Mouse (Mus musculus): Measurements from ENCODE around the gene Smc5. TPM values are rescaled to one million over a fixed set of nuclear protein-coding genes. Genes with fewer than 3 reads are reported as not detected.

The Smc5 gene
- polyA plus RNA-seq, 1 experiment, result 25.2 TPM

DNA sequence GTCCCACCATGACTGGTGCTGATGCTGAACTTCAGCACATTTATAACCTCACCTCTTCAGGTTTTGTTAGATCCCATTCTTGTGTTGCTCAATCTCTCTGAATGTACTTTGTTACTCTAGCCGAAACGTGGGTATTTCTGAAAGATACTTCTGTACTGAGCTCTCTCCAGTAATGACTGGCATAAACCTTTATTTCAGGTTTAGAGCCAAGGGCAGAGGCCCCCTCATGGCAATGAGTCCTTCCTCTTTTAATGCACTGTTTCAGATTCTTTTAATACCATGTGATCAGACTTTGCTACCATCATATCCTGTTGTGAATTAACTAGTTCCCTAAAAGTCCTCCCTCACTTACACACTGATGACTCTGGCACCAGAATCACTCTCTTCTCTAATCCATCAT is 27.2 kb downstream of the Smc5 start:
- Histone ChIP-seq H3K27me3 (ENCODE audit: control insufficient read depth, insufficient read depth, low read length) (no peaks in the 10 kb centered on the region), H3K36me3 (ENCODE audit: control insufficient read depth, insufficient read depth, low read length) (peaks cover 3% of the 10 kb centered on the region)
- TF ChIP-seq CTCF (IDR thresholded peaks at IDR 0.05; ENCODE audit: control insufficient read depth, insufficient read depth, insufficient replicate concordance, low read depth, low read length), result no peak
- TF ChIP-seq POLR2A (IDR thresholded peaks at IDR 0.05; ENCODE audit: control insufficient read depth, low read depth, low read length), result no peak

DNA sequence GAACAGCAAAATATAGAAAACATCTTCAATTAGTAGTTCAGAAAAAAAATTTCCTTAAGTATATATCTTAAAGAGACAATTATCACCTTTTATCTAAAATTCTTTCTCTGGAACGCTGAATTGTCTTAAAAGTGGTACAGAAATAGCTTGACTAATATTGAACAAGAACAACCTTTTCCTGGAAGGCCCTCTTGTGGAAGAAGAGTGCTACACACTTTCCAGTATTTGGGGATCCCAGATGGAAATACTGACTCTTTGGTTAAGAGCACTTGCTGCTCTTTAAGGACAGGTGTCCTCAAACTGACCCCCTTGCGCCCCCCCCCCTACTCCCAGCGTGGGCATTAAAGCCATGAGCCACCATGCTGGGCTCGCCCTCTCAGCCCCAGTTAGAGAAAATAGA is 48.6 kb downstream of the Smc5 start:
- Histone ChIP-seq H3K4me1 (ENCODE audit: control insufficient read depth, insufficient read depth, low read length) (no peaks in the 10 kb centered on the region), H3K4me3 (ENCODE audit: control insufficient read depth, low read depth, low read length) (no peak overlapping the region), H3K27ac (ENCODE audit: control insufficient read depth, insufficient read depth, low read depth, low read length) (no peak overlapping the region), H3K27me3 (ENCODE audit: control insufficient read depth, insufficient read depth, low read length) (no peaks in the 10 kb centered on the region), H3K36me3 (ENCODE audit: control insufficient read depth, insufficient read depth, low read length) (no peaks in the 10 kb centered on the region)
- TF ChIP-seq POLR2A (IDR thresholded peaks at IDR 0.05; ENCODE audit: control insufficient read depth, low read depth, low read length) (no peak), CTCF (IDR thresholded peaks at IDR 0.05; ENCODE audit: control insufficient read depth, insufficient read depth, insufficient replicate concordance, low read depth, low read length) (no peak)

More for the DNA sequence above, 27.2 kb downstream of the Smc5 start:
- Histone ChIP-seq H3K4me3 (ENCODE audit: control insufficient read depth, low read depth, low read length) (no peak overlapping the region), H3K4me1 (ENCODE audit: control insufficient read depth, insufficient read depth, low read length) (no peaks in the 10 kb centered on the region), H3K27ac (ENCODE audit: control insufficient read depth, insufficient read depth, low read depth, low read length) (no peak overlapping the region)

- no peaks in the 10 kb centered on the region for H3K27me3 ChIP-seq (ENCODE audit: control insufficient read depth, insufficient read depth, low read length)
- no peak for TF ChIP-seq POLR2A (IDR thresholded peaks at IDR 0.05; ENCODE audit: control insufficient read depth, low read depth, low read length)
- TF ChIP-seq CTCF (IDR thresholded peaks at IDR 0.05; ENCODE audit: control insufficient read depth, insufficient read depth, insufficient replicate concordance, low read depth, low read length), result no peak
- peaks cover 1% of the 10 kb centered on the region; the same call in 1 of the 2 replicates for H3K36me3 ChIP-seq (ENCODE audit: control insufficient read depth, insufficient read depth, low read length)
- H3K27ac ChIP-seq (ENCODE audit: control insufficient read depth, insufficient read depth, low read depth, low read length), result no peak overlapping the region
- no peaks in the 10 kb centered on the region for H3K4me1 ChIP-seq (ENCODE audit: control insufficient read depth, insufficient read depth, low read length)
- H3K4me3 ChIP-seq (ENCODE audit: control insufficient read depth, low read depth, low read length), result no peak overlapping the region
Measured at GRCm38 (mm10) chr19:23214326-23214725, 59.4 kb downstream of the Smc5 start.

DNA sequence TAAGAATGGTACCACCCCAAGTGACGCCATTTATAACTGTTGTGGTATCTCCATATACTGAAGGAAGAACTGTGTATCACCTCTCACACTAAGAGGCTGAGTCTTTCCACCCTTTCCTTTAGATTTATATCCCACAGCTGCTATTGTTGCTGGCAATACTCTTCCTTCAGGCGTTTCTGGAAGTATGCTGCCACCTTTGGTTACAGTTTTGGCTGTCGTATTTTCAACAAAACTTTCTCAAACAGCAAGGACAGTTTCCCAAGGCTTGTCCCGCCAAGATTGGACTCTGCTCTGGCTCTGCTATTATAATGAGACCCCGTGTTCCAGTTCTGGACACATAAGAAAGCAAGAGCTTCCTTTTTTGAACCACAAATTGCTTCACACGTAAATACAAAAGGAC is 62.4 kb downstream of the Smc5 start:
- TF ChIP-seq CTCF (IDR thresholded peaks at IDR 0.05; ENCODE audit: control insufficient read depth, insufficient read depth, insufficient replicate concordance, low read depth, low read length) (no peak), POLR2A (IDR thresholded peaks at IDR 0.05; ENCODE audit: control insufficient read depth, low read depth, low read length) (no peak)
- H3K36me3 ChIP-seq (ENCODE audit: control insufficient read depth, insufficient read depth, low read length), result peaks cover 1% of the 10 kb centered on the region; the same call in 1 of the 2 replicates
- no peak overlapping the region for H3K27ac ChIP-seq (ENCODE audit: control insufficient read depth, insufficient read depth, low read depth, low read length)

GRCm38 (mm10) chr19:23203505-23204053 is 70.1 kb downstream of the Smc5 start:
- no peak for TF ChIP-seq POLR2A (IDR thresholded peaks at IDR 0.05; ENCODE audit: control insufficient read depth, low read depth, low read length)
- no peak for TF ChIP-seq CTCF (IDR thresholded peaks at IDR 0.05; ENCODE audit: control insufficient read depth, insufficient read depth, insufficient replicate concordance, low read depth, low read length)
- no peak overlapping the region for H3K27ac ChIP-seq (ENCODE audit: control insufficient read depth, insufficient read depth, low read depth, low read length)
- no peaks in the 10 kb centered on the region; the same call in 1 of the 2 replicates for H3K36me3 ChIP-seq (ENCODE audit: control insufficient read depth, insufficient read depth, low read length)
- H3K4me3 ChIP-seq (ENCODE audit: control insufficient read depth, low read depth, low read length), result no peak overlapping the region
- H3K4me1 ChIP-seq (ENCODE audit: control insufficient read depth, insufficient read depth, low read length), result no peaks in the 10 kb centered on the region
- no peaks in the 10 kb centered on the region for H3K27me3 ChIP-seq (ENCODE audit: control insufficient read depth, insufficient read depth, low read length)

More for the DNA sequence above, 62.4 kb downstream of the Smc5 start:
- Histone ChIP-seq H3K4me3 (ENCODE audit: control insufficient read depth, low read depth, low read length) (no peak overlapping the region), H3K4me1 (ENCODE audit: control insufficient read depth, insufficient read depth, low read length) (no peaks in the 10 kb centered on the region), H3K27me3 (ENCODE audit: control insufficient read depth, insufficient read depth, low read length) (no peaks in the 10 kb centered on the region)

DNA sequence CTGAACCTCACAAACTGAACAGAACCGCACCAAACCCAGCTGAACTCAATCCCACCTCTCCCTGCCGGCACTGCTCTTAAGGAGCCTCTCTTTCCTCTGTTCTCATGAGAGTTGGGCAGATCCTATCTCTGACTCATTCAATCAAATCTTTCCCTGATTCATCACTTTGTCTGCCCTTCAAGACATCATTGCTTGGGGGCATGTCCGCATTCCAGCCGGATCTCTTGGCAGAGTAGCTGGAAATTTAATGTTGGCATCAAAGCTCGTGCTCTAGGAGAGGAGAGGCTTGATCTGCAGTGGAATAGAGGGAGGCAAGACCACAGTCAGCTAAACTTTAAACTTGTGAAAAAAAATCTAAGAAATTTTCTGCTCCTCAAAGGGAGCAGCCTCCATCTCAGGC is 71.6 kb downstream of the Smc5 start:
- TF ChIP-seq CTCF (IDR thresholded peaks at IDR 0.05; ENCODE audit: control insufficient read depth, insufficient read depth, insufficient replicate concordance, low read depth, low read length), result no peak
- TF ChIP-seq POLR2A (IDR thresholded peaks at IDR 0.05; ENCODE audit: control insufficient read depth, low read depth, low read length), result no peak
- no peaks in the 10 kb centered on the region; the same call in 1 of the 2 replicates for H3K36me3 ChIP-seq (ENCODE audit: control insufficient read depth, insufficient read depth, low read length)

DNA sequence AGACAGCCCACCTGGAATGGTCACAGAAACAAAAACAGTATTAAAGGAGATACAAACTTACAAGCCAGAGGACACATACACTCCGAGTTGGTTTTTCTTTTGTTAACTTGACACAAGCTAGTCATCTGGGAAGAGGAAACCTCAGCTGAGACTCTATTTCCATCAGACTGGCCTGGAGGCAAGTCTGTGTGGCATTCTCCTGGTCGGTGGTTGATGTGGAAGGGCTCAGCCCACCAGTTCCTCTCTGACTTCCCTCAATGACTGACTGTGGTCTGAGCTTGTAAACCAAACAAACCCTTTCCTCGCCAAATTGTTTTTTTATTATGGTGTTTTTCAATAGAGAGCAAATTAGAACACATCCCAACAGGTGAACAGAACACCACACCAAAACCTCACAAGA is 80.6 kb downstream of the Smc5 start:
- no peak overlapping the region for H3K4me3 ChIP-seq (ENCODE audit: control insufficient read depth, low read depth, low read length)
- H3K36me3 ChIP-seq (ENCODE audit: control insufficient read depth, insufficient read depth, low read length), result no peaks in the 10 kb centered on the region
- no peaks in the 10 kb centered on the region for H3K27me3 ChIP-seq (ENCODE audit: control insufficient read depth, insufficient read depth, low read length)
- H3K27ac ChIP-seq (ENCODE audit: control insufficient read depth, insufficient read depth, low read depth, low read length), result no peak overlapping the region
- no peaks in the 10 kb centered on the region; the same call in 1 of the 2 replicates for H3K4me1 ChIP-seq (ENCODE audit: control insufficient read depth, insufficient read depth, low read length)
- TF ChIP-seq CTCF (IDR thresholded peaks at IDR 0.05; ENCODE audit: control insufficient read depth, insufficient read depth, insufficient replicate concordance, low read depth, low read length) (no peak), POLR2A (IDR thresholded peaks at IDR 0.05; ENCODE audit: control insufficient read depth, low read depth, low read length) (no peak)

More for the DNA sequence above, 71.6 kb downstream of the Smc5 start:
- Histone ChIP-seq H3K27ac (ENCODE audit: control insufficient read depth, insufficient read depth, low read depth, low read length) (no peak overlapping the region), H3K4me3 (ENCODE audit: control insufficient read depth, low read depth, low read length) (no peak overlapping the region), H3K4me1 (ENCODE audit: control insufficient read depth, insufficient read depth, low read length) (no peaks in the 10 kb centered on the region), H3K27me3 (ENCODE audit: control insufficient read depth, insufficient read depth, low read length) (no peaks in the 10 kb centered on the region)

Measured in testis, adult 2 months (tissue).